Mouse (Mus musculus): ENCODE data around the gene Csf3. TPM values are rescaled to one million over a fixed set of nuclear protein-coding genes. Genes with fewer than 3 reads are reported as not detected.
"Not testable (repeated sequence)": the region's sequence is repeated elsewhere in the genome, so short reads cannot be mapped to it uniquely, and the experiment has no call there.

Gene Csf3
- total RNA-seq, 1 experiment from 2014 or later = not detected

- no peak for ATAC-seq (replicated peaks; ENCODE audit: low read depth, poor library complexity, severe bottlenecking)
Observed at GRCm38 (mm10) chr11:98695408-98695807, 5.7 kb upstream of the Csf3 start.

DNA sequence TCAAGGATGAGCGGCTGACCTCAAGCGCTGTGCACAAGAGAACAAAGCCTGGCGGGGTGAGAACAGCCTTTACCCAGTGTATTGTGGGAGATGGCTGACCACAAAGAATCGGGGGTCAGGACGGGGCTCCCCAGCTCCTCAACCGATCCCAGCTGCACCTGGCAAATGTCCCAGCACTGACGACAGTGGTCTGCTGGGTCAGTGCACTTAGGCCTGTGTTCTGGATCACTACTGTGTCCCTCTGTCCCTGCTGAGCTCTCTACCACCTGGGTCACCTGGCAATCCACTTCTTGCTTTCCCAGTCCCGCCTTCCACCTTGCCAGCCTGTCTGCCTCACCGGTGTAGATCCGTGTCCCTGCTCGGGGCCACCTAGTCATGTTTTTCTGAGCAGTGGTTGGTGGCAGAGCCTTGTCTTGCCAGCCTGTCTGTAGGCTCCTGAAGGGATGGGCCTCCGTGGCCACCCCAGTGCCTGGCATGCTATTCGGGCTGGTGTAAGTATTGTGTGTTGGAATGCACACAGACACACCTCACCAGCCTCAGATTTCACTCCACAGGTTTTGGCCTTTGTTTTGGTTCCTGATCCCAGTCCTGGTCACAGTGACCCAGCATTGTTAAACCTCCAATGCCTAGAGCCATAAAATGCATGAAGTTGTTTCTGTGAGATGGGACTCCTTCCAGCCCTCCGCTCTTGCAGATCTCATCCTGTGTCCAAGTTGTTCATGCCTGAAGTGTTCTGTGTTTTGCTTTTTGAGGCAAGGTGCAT, 4.4 kb upstream of the Csf3 start:
- ATAC-seq (replicated peaks; ENCODE audit: low read depth, poor library complexity, severe bottlenecking) = no peak

GRCm38 (mm10) chr11:98697225-98697624, 3.8 kb upstream of the Csf3 start:
- no peak for ATAC-seq (replicated peaks; ENCODE audit: low read depth, poor library complexity, severe bottlenecking)

GRCm38 (mm10) chr11:98698849-98699640, 2.0 kb upstream of the Csf3 start:
- ATAC-seq (replicated peaks; ENCODE audit: low read depth, poor library complexity, severe bottlenecking) = no peak

GRCm38 (mm10) chr11:98699911-98700310, 1.2 kb upstream of the Csf3 start:
- peak; percentile 88 for ATAC-seq (replicated peaks; ENCODE audit: low read depth, poor library complexity, severe bottlenecking)

- no peak for ATAC-seq (replicated peaks; ENCODE audit: low read depth, poor library complexity, severe bottlenecking)
Observed at GRCm38 (mm10) chr11:98702323-98702722, 1.3 kb downstream of the Csf3 start.

GRCm38 (mm10) chr11:98705021-98705420, 4.0 kb downstream of the Csf3 start:
- no peak for ATAC-seq (replicated peaks; ENCODE audit: low read depth, poor library complexity, severe bottlenecking)

- ATAC-seq (replicated peaks; ENCODE audit: low read depth, poor library complexity, severe bottlenecking) = no peak
Observed at GRCm38 (mm10) chr11:98707401-98708281, 6.6 kb downstream of the Csf3 start.

- 0 out of 2 replicates have a peak, but pooled peaks have one; percentile 5 for ATAC-seq (replicated peaks; ENCODE audit: low read depth, poor library complexity, severe bottlenecking)
Observed at GRCm38 (mm10) chr11:98708282-98708956, 7.4 kb downstream of the Csf3 start.

- ATAC-seq (replicated peaks; ENCODE audit: low read depth, poor library complexity, severe bottlenecking) = peak; percentile 10; the same call in 1 of the 2 replicates
Observed at GRCm38 (mm10) chr11:98709001-98709741, 8.1 kb downstream of the Csf3 start.

DNA sequence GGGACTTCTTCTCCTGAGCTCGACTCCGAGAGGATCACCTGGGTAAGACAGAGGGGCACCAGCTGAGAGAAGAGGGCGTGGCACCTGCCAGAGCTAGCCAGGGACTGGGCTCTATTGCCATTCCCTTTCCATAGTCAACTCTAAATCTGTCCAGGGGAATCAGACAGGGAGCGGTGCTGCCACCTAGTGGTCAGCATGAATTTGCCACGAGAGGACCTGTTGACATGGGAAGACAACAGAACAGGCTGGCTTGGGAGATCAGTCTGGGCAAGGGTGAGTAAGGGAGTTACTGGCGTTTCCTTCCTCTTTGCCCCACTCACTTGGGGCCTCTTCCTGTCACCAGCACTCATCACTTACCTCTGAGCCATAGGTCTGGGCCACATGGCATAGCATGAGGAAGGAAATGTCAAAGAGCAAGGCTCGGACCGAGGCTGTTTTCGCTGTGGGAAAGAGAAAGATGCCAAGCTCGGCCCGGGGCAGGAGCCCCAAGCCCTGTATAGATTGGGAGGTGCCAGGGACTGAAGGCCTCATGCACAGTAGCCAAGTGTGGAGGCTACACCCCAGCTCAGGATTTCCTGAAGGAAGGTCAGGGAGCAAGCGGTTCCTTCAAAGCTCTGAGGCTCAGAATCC, 9.5 kb downstream of the Csf3 start:
- peak; percentile 83 for ATAC-seq (replicated peaks; ENCODE audit: low read depth, poor library complexity, severe bottlenecking)

DNA sequence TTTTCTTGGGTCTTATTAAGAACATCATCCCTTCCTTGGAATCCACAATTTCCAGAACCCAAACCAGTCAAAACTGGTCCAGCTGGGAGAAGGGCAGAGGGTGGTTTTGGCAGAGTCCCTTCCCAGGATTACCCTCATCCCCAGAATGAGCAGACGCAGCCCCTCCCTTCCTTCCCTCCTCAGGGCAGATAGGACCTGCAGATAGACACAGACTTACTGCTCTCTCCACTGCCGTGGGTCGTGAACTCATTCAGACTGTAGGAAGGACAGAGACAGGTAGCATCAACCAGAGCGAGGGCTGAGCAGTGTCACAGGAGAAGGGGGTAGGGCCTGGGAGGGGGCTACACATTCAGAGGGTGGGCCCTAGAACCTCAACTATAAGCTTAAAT, 10.0 kb downstream of the Csf3 start:
- ATAC-seq (replicated peaks; ENCODE audit: low read depth, poor library complexity, severe bottlenecking) = no peak

DNA sequence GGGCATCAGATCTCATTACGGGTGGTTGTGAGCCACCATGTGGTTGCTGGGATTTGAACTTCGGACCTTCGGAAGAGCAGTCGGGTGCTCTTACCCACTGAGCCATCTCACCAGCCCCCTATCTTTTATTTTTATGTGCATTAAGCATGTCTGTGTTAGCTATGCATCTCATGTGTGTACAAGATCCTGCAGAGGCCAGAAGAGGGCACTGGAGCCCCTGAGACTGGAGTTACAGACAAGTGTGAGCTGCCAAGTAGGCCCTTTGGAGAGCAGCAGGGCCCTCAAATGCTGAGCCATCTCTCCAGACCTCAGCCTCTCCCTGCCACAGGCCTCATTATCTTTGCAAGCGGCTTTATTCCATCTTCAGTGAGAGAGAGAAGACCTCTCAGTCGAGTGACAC, 10.9 kb downstream of the Csf3 start:
- not testable (repeated sequence) for ATAC-seq (replicated peaks; ENCODE audit: low read depth, poor library complexity, severe bottlenecking)

GRCm38 (mm10) chr11:98713703-98714102, 12.6 kb downstream of the Csf3 start:
- ATAC-seq (replicated peaks; ENCODE audit: low read depth, poor library complexity, severe bottlenecking) = no peak

DNA sequence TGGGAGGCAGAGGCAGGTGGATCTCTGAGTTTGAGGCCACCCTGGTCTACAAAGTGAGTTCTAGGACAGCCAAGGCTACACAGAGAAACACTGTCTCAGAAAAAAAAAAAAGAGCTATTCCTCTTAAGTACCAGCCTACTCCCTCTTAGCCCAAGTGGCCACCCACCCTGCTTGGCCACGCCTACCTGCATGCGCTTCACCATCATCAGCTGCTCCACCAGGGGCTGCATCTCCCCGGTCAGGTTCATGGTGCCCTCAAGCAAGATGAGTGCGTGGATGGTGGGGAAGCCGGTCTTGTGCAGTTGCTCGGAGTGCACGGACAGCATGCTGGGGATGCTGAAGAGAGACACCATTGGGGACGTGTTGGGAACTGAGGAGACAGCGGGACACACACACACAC, 14.9 kb downstream of the Csf3 start:
- no peak for ATAC-seq (replicated peaks; ENCODE audit: low read depth, poor library complexity, severe bottlenecking)

DNA sequence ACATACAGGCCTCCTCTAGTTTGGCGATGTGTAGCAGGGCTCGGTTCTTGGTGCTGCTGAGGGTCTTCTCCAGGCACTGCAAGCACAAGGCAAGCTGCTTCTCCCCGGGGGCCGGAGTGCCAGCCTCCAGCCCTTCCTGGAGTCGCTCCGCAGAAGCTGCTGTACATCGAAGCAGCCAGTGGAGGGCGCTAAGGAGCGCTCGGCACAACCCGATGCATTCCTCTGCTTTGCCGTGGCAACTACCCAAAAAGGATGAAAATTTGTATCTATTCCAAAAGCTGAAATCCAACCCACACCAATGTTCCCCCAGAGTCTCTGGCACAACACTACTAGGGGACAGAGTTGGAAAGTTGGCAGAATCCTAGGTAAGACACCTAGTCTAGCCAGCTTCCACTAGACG, 16.8 kb downstream of the Csf3 start:
- ATAC-seq (replicated peaks; ENCODE audit: low read depth, poor library complexity, severe bottlenecking) = peak; percentile 71

- no peak for ATAC-seq (replicated peaks; ENCODE audit: low read depth, poor library complexity, severe bottlenecking)
Observed at GRCm38 (mm10) chr11:98720756-98721155, 19.7 kb downstream of the Csf3 start.

- ATAC-seq (replicated peaks; ENCODE audit: low read depth, poor library complexity, severe bottlenecking) = no peak
Observed at GRCm38 (mm10) chr11:98721458-98722226, 20.6 kb downstream of the Csf3 start.

All from common myeloid progenitor, adult 5-6 weeks (primary cell).